Mouse (Mus musculus): Measurements from ENCODE around the gene Pcsk1. TPM values are rescaled to one million over a fixed set of nuclear protein-coding genes. Genes with fewer than 3 reads are reported as not detected.

Gene Pcsk1
- total and polyA plus RNA-seq, 2 experiments from 2014 or later = 3.8 to 4.4 TPM

- Histone ChIP-seq H3K4me2 (ENCODE audit: low read depth, low read length) (no peak overlapping the region), H3K9me3 (ENCODE audit: low read length) (no peaks in the 10 kb centered on the region), H3K9ac (replicated peaks; ENCODE audit: low read length) (no peak overlapping the region), H3K27me3 (ENCODE audit: insufficient read depth, low read length) (no peaks in the 10 kb centered on the region), H3K27ac (no peak overlapping the region), H3K4me1 (ENCODE audit: insufficient read depth, low read length) (no peaks in the 10 kb centered on the region), H3K4me3 (ENCODE audit: low read length) (no peak overlapping the region), H3K36me3 (ENCODE audit: insufficient read depth, low read length) (no peaks in the 10 kb centered on the region)
- DNase-seq (ENCODE audit: low spot score) (no peak), ATAC-seq (no peak)
- WGBS = 56% methylated on average over 2 of the region's 2 CpGs
- TF ChIP-seq CTCF (IDR thresholded peaks at IDR 0.05; ENCODE audit: low read depth) = no peak
Measured at GRCm38 (mm10) chr13:75113114-75113513, 23.5 kb downstream of the Pcsk1 start.

GRCm38 (mm10) chr13:75114007-75114424 lies 24.4 kb downstream of the Pcsk1 start:
- Histone ChIP-seq H3K36me3 (ENCODE audit: insufficient read depth, low read length) (no peaks in the 10 kb centered on the region), H3K4me1 (ENCODE audit: insufficient read depth, low read length) (no peaks in the 10 kb centered on the region), H3K27me3 (ENCODE audit: insufficient read depth, low read length) (no peaks in the 10 kb centered on the region), H3K27ac (no peak overlapping the region), H3K9ac (replicated peaks; ENCODE audit: low read length) (no peak overlapping the region), H3K4me3 (ENCODE audit: low read length) (no peak overlapping the region), H3K4me2 (ENCODE audit: low read depth, low read length) (no peak overlapping the region), H3K9me3 (ENCODE audit: low read length) (no peaks in the 10 kb centered on the region)
- DNase-seq (ENCODE audit: low spot score) (no peak), ATAC-seq (no peak)
- 87% methylated on average over 2 of the region's 2 CpGs for WGBS
- TF ChIP-seq CTCF (IDR thresholded peaks at IDR 0.05; ENCODE audit: low read depth) = no peak

GRCm38 (mm10) chr13:75114838-75115237 lies 25.2 kb downstream of the Pcsk1 start:
- H3K9me3 ChIP-seq (ENCODE audit: low read length) = no peaks in the 10 kb centered on the region
- H3K27ac ChIP-seq = no peak overlapping the region
- no peak for TF ChIP-seq CTCF (IDR thresholded peaks at IDR 0.05; ENCODE audit: low read depth)
- H3K27me3 ChIP-seq (ENCODE audit: insufficient read depth, low read length) = no peaks in the 10 kb centered on the region
- H3K4me2 ChIP-seq (ENCODE audit: low read depth, low read length) = no peak overlapping the region
- no peak overlapping the region for H3K9ac ChIP-seq (replicated peaks; ENCODE audit: low read length)
- 85% methylated on average over 1 of the region's 1 CpGs for WGBS
- ATAC-seq (no peak), DNase-seq (ENCODE audit: low spot score) (no peak)
- H3K4me1 ChIP-seq (ENCODE audit: insufficient read depth, low read length) = no peaks in the 10 kb centered on the region
- no peak overlapping the region for H3K4me3 ChIP-seq (ENCODE audit: low read length)
- H3K36me3 ChIP-seq (ENCODE audit: insufficient read depth, low read length) = no peaks in the 10 kb centered on the region

GRCm38 (mm10) chr13:75135833-75136232 lies 46.2 kb downstream of the Pcsk1 start:
- TF ChIP-seq CTCF (IDR thresholded peaks at IDR 0.05; ENCODE audit: low read depth) = no peak
- ATAC-seq (no peak), DNase-seq (ENCODE audit: low spot score) (no peak)
- H3K4me3 ChIP-seq (ENCODE audit: low read length) = no peak overlapping the region
- no peaks in the 10 kb centered on the region for H3K36me3 ChIP-seq (ENCODE audit: insufficient read depth, low read length)
- H3K9me3 ChIP-seq (ENCODE audit: low read length) = no peaks in the 10 kb centered on the region
- H3K9ac ChIP-seq (replicated peaks; ENCODE audit: low read length) = no peak overlapping the region
- H3K27ac ChIP-seq = no peak overlapping the region
- H3K27me3 ChIP-seq (ENCODE audit: insufficient read depth, low read length) = no peaks in the 10 kb centered on the region
- H3K4me2 ChIP-seq (ENCODE audit: low read depth, low read length) = no peak overlapping the region
- no peaks in the 10 kb centered on the region for H3K4me1 ChIP-seq (ENCODE audit: insufficient read depth, low read length)

GRCm38 (mm10) chr13:75160661-75161060 lies 71.0 kb downstream of the Pcsk1 start:
- no peaks in the 10 kb centered on the region for H3K27me3 ChIP-seq (ENCODE audit: insufficient read depth, low read length)
- H3K27ac ChIP-seq = no peak overlapping the region
- no peak for TF ChIP-seq CTCF (IDR thresholded peaks at IDR 0.05; ENCODE audit: low read depth)
- no peak overlapping the region for H3K9ac ChIP-seq (replicated peaks; ENCODE audit: low read length)
- no peak for DNase-seq (ENCODE audit: low spot score)
- H3K4me3 ChIP-seq (ENCODE audit: low read length) = no peak overlapping the region
- H3K36me3 ChIP-seq (ENCODE audit: insufficient read depth, low read length) = no peaks in the 10 kb centered on the region
- H3K4me2 ChIP-seq (ENCODE audit: low read depth, low read length) = no peak overlapping the region
- H3K9me3 ChIP-seq (ENCODE audit: low read length) = no peaks in the 10 kb centered on the region
- 18% methylated on average over 1 of the region's 1 CpGs for WGBS
- H3K4me1 ChIP-seq (ENCODE audit: insufficient read depth, low read length) = no peaks in the 10 kb centered on the region
- no peak for ATAC-seq

GRCm38 (mm10) chr13:75163408-75163807 lies 73.8 kb downstream of the Pcsk1 start:
- Histone ChIP-seq H3K4me3 (ENCODE audit: low read length) (no peak overlapping the region), H3K9ac (replicated peaks; ENCODE audit: low read length) (no peak overlapping the region), H3K36me3 (ENCODE audit: insufficient read depth, low read length) (no peaks in the 10 kb centered on the region), H3K27me3 (ENCODE audit: insufficient read depth, low read length) (no peaks in the 10 kb centered on the region), H3K9me3 (ENCODE audit: low read length) (no peaks in the 10 kb centered on the region), H3K27ac (no peak overlapping the region), H3K4me2 (ENCODE audit: low read depth, low read length) (no peak overlapping the region), H3K4me1 (ENCODE audit: insufficient read depth, low read length) (no peaks in the 10 kb centered on the region)
- 37% methylated on average over 1 of the region's 1 CpGs for WGBS
- TF ChIP-seq CTCF (IDR thresholded peaks at IDR 0.05; ENCODE audit: low read depth) = no peak
- ATAC-seq = no peak
- peak; percentile 41 for DNase-seq (ENCODE audit: low spot score)
